In genomic region chr7:115698105-115698504, GRCm38 (mm10) we compare ENCODE assay signal across 12 mouse cellular contexts.
A peak's percentile ranks its signal among the peaks of the same experiment; 100 is the strongest.
DNase-seq lines count a peak whose midpoint lies in the region; ATAC-seq and TF ChIP-seq lines count a peak whose summit lies in the region.
"Had no signal": no experiment of that assay in that cellular context is flagged by ENCODE, and none has a peak within 500 bp of the region (broad histone marks: within the 10 kb centered on the region; RNA-seq: fewer than 3 reads in every experiment).

No protein-coding gene starts in this region.

- H3K27me3 ChIP-seq in heart, adult 2 months (ENCODE audit: control insufficient read depth, insufficient read depth, low read length), result no peaks in the 10 kb centered on the region
- no peaks in the 10 kb centered on the region for H3K27me3 ChIP-seq in midbrain, embryonic 11.5 days (ENCODE audit: control insufficient read depth, insufficient read depth, low read length)
- H3K27me3 ChIP-seq in midbrain, embryonic 14.5 days (ENCODE audit: control insufficient read depth, insufficient read depth, low read length), result no peaks in the 10 kb centered on the region
- H3K27me3 ChIP-seq in forebrain, embryonic 16.5 days (replicated peaks; ENCODE audit: control insufficient read depth, insufficient read depth, low read length), result no peaks in the 10 kb centered on the region
- H3K27me3 ChIP-seq: forebrain, embryonic 15.5 days had no signal

- H3K4me3 ChIP-seq in heart, adult 2 months, result no peak overlapping the region
- H3K4me3 ChIP-seq in midbrain, embryonic 11.5 days (ENCODE audit: low read depth, low read length), result no peak overlapping the region
- H3K4me3 ChIP-seq in midbrain, embryonic 14.5 days (replicated peaks; ENCODE audit: low read depth, low read length), result no peak overlapping the region
- H3K4me3 ChIP-seq in forebrain, embryonic 16.5 days (replicated peaks; ENCODE audit: low read length), result no peak overlapping the region
- H3K4me3 ChIP-seq: forebrain, embryonic 15.5 days; heart, embryonic 10.5 days had no signal

- H3K9ac ChIP-seq in heart, adult 2 months (ENCODE audit: low read depth, low read length), result no peak overlapping the region
- no peak overlapping the region for H3K9ac ChIP-seq in midbrain, embryonic 11.5 days (ENCODE audit: low read length)
- no peak overlapping the region for H3K9ac ChIP-seq in midbrain, embryonic 14.5 days (replicated peaks; ENCODE audit: low read length)
- H3K9ac ChIP-seq in forebrain, embryonic 16.5 days (replicated peaks; ENCODE audit: low read depth, low read length), result no peak overlapping the region
- H3K9ac ChIP-seq: forebrain, embryonic 15.5 days had no signal

- no peak overlapping the region for H3K4me2 ChIP-seq in midbrain, embryonic 11.5 days
- no peak overlapping the region for H3K4me2 ChIP-seq in midbrain, embryonic 14.5 days (ENCODE audit: low read length)
- no peak overlapping the region for H3K4me2 ChIP-seq in forebrain, embryonic 16.5 days (ENCODE audit: low read length)
- H3K4me2 ChIP-seq: forebrain, embryonic 15.5 days had no signal

- no peak for TF ChIP-seq POLR2A in heart, adult 2 months (IDR thresholded peaks at IDR 0.05; ENCODE audit: insufficient read depth, low read depth, low read length)

- H3K27ac ChIP-seq in heart, adult 2 months, result no peak overlapping the region
- no peak overlapping the region for H3K27ac ChIP-seq in midbrain, embryonic 11.5 days (ENCODE audit: low read depth, low read length)
- no peak overlapping the region for H3K27ac ChIP-seq in midbrain, embryonic 14.5 days (replicated peaks; ENCODE audit: low read depth, low read length)
- no peak overlapping the region for H3K27ac ChIP-seq in forebrain, embryonic 16.5 days (ENCODE audit: low read length)
- H3K27ac ChIP-seq: forebrain, embryonic 15.5 days; heart, embryonic 10.5 days had no signal

- 91% methylated on average over 1 of the region's 1 CpGs for WGBS in heart, adult 2 months
- 83% methylated on average over 1 of the region's 1 CpGs for WGBS in midbrain, embryonic 11.5 days
- WGBS in midbrain, embryonic 14.5 days, result 91% methylated on average over 1 of the region's 1 CpGs
- 94% methylated on average over 1 of the region's 1 CpGs for WGBS in forebrain, embryonic 16.5 days

- intact Hi-C loops in heart, adult 2 months (cut with DNase I), result no loop called here

- no peaks in the 10 kb centered on the region for H3K36me3 ChIP-seq in heart, adult 2 months (ENCODE audit: control insufficient read depth, insufficient read depth, low read length)
- H3K36me3 ChIP-seq in midbrain, embryonic 11.5 days (ENCODE audit: control insufficient read depth, insufficient read depth, low read length), result no peaks in the 10 kb centered on the region
- H3K36me3 ChIP-seq in midbrain, embryonic 14.5 days (ENCODE audit: control insufficient read depth, insufficient read depth, low read length), result no peaks in the 10 kb centered on the region
- no peaks in the 10 kb centered on the region for H3K36me3 ChIP-seq in forebrain, embryonic 16.5 days (ENCODE audit: control insufficient read depth, insufficient read depth)
- H3K36me3 ChIP-seq: forebrain, embryonic 15.5 days; heart, embryonic 10.5 days had no signal

- TF ChIP-seq CTCF in heart, adult 2 months (IDR thresholded peaks at IDR 0.05), result peak; percentile 44

- ATAC-seq in midbrain, embryonic 11.5 days (ENCODE audit: low FRiP score), result no peak
- no peak for ATAC-seq in midbrain, embryonic 14.5 days (ENCODE audit: low FRiP score, low TSS enrichment)
- ATAC-seq in forebrain, embryonic 16.5 days, result no peak
- ATAC-seq: activated CD4-positive, CD25-positive, alpha-beta regulatory T cell, adult 4 months; forebrain, embryonic 15.5 days had no signal

- DNase-seq in heart, adult 2 months, result no peak
- no peak for DNase-seq in heart, postnatal 4 days
- DNase-seq in midbrain, embryonic 11.5 days (ENCODE audit: low spot score, missing footprints), result peak; percentile 82
- no peak for DNase-seq in midbrain, embryonic 14.5 days
- peak; percentile 49 for DNase-seq in R1 (ENCODE audit: low read depth, low spot score)
- DNase-seq in testis, postnatal 10 days (ENCODE audit: low spot score), result peak; percentile 42
- DNase-seq in spleen, postnatal 36 days (ENCODE audit: low spot score in 2 of 2), result no peak
- DNase-seq: lung, postnatal 4 days had no signal

- no peaks in the 10 kb centered on the region for H3K9me3 ChIP-seq in midbrain, embryonic 11.5 days (ENCODE audit: control insufficient read depth, low read length)
- 0 out of 2 replicates have a peak, but pooled peaks cover 3% of the 10 kb centered on the region for H3K9me3 ChIP-seq in midbrain, embryonic 14.5 days (ENCODE audit: control insufficient read depth, low read length)
- no peaks in the 10 kb centered on the region for H3K9me3 ChIP-seq in forebrain, embryonic 16.5 days (ENCODE audit: control insufficient read depth, low read length)
- H3K9me3 ChIP-seq: forebrain, embryonic 15.5 days; heart, embryonic 10.5 days had no signal

- no peak for TF ChIP-seq EP300 in heart, adult 2 months (IDR thresholded peaks at IDR 0.05; ENCODE audit: insufficient read depth, low read depth, low read length)

- H3K79me2 ChIP-seq in heart, adult 2 months (replicated peaks; ENCODE audit: control insufficient read depth, insufficient read depth, low read length), result no peaks in the 10 kb centered on the region

- no peaks in the 10 kb centered on the region; the same call in 1 of the 2 replicates for H3K4me1 ChIP-seq in heart, adult 2 months (ENCODE audit: control insufficient read depth, insufficient read depth, low read length)
- H3K4me1 ChIP-seq in midbrain, embryonic 11.5 days (ENCODE audit: control insufficient read depth, insufficient read depth, low read length), result peaks cover 3% of the 10 kb centered on the region; the same call in 1 of the 2 replicates
- H3K4me1 ChIP-seq in midbrain, embryonic 14.5 days (ENCODE audit: control insufficient read depth, insufficient read depth, low read length), result no peaks in the 10 kb centered on the region
- 0 out of 2 replicates have a peak, but pooled peaks cover 7% of the 10 kb centered on the region for H3K4me1 ChIP-seq in forebrain, embryonic 16.5 days (replicated peaks; ENCODE audit: control insufficient read depth, insufficient read depth, low read length)

Comparison
In these comparisons a context has a peak if more than half of its experiments do, and no peak if none do; other contexts are left out.
1. DNase-seq: peak in midbrain, embryonic 11.5 days (single experiment), R1 (single experiment) and testis, postnatal 10 days (single experiment); none in heart, adult 2 months (0 of 2), heart, postnatal 4 days (single experiment), midbrain, embryonic 14.5 days (single experiment) and spleen, postnatal 36 days (0 of 2).